Mouse (Mus musculus): ENCODE measurements around the gene Gm49510.
"Not testable (repeated sequence)": the region's sequence is repeated elsewhere in the genome, so short reads cannot be mapped to it uniquely, and the experiment has no call there.

DNA sequence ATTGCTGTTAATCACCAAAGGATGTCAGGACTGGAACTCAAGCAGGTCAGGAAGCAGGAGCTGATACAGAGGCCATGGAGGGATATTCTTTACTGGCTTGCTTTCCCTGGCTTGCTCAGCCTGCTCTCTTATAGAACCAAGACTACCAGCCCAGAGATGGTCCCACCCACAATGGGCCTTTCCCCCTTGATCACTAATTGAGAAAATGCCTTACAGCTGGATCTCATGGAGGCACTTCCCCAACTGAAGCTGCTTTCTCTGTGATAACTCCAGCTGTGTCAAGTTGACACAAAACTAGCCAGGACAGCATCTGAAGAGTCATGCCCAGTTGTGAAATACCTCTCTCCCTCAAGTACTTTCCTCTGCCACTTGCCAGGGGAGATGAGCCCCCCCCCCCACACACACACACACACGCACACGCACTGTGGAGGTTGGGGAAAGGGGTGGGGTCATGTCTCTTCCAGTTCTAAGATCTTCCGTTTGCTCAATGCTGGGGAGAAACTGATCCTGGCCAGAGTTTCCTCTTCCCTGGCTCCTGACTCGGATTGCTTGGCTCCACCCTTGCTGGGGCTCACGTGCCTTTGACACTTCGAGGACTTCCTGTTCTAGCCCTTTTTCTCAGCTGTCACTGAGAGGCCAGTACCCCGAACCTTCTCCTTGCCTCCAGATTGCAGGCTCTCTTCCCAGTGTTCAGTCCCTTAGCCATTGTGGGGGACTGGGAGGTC lies 20.5 kb upstream of the Gm49510 start:
- not testable (repeated sequence) for TF ChIP-seq CTCF (IDR thresholded peaks at IDR 0.05)
- TF ChIP-seq EP300 (IDR thresholded peaks at IDR 0.05), result peak; percentile 30
